Mouse (Mus musculus) cerebellum, adult 2 months (tissue): ENCODE results near the gene Gm42674. TPM values are rescaled to one million over a fixed set of nuclear protein-coding genes. Genes with fewer than 3 reads are reported as not detected.

Experiments used
- DNase-seq, 2 experiments: peaks; one replicate each; pipeline ENCODE4 v3.0.0; 2021
- H3K27ac ChIP-seq: fragments of 200-500 bp; 2 replicates; pipeline ENCODE4 v1.5.1; 2012; ENCODE audit warnings: low read length, control low read depth, inconsistent platforms; ENCODE audit not compliant: insufficient read depth
- H3K27me3 ChIP-seq: fragments of 200-500 bp; 2 replicates; pipeline ENCODE4 v1.6.1; 2012; ENCODE audit warnings: inconsistent platforms, mild to moderate bottlenecking, low read length, moderate library complexity; ENCODE audit not compliant: control insufficient read depth, insufficient read depth
- H3K4me1 ChIP-seq: fragments of 200-500 bp; 2 replicates; pipeline ENCODE4 v1.6.1; 2011; ENCODE audit warnings: low read length; ENCODE audit not compliant: control insufficient read depth, insufficient read depth
- H3K4me3 ChIP-seq: fragments of 200-500 bp; replicated peaks from 2 replicates; pipeline ENCODE3; 2011; ENCODE audit warnings: mild to moderate bottlenecking, low read depth, low read length, control low read depth; ENCODE audit not compliant: insufficient read depth
- CTCF ChIP-seq: fragments of 200-500 bp; IDR thresholded peaks from 2 replicates; pipeline ENCODE4 v1.5.1; 2011; ENCODE audit warnings: low read depth, mild to moderate bottlenecking, control low read depth, low read length, moderate library complexity, borderline replicate concordance; ENCODE audit not compliant: insufficient read depth
- POLR2A ChIP-seq: fragments of 200-500 bp; IDR thresholded peaks from 2 replicates; pipeline ENCODE4 v1.6.1; 2011; ENCODE audit warnings: low read length, control low read depth, borderline replicate concordance; ENCODE audit not compliant: insufficient read depth
- WGBS: fragments of 180-500 bp; shearing (Covaris S2); methylation state at CpG from one replicate; pipeline ENCODE4 v1.1.7; 2018; 5-methylcytosine and 5-hydroxymethylcytosine counted together
- polyA plus RNA-seq: library from polyadenylated mRNA; depleted of rRNA; stranded (reverse); fragments of >200 nt; gene quantifications from 2 replicates; pipeline ENCODE4 v1.2.3, GENCODE M21; 2012

Gene Gm42674
- polyA plus RNA-seq, 1 experiment: not detected

- no peak for TF ChIP-seq POLR2A
- TF ChIP-seq CTCF: no peak
- Histone ChIP-seq H3K27me3 (0 out of 2 replicates have a peak, but pooled peaks cover 2% of the 10 kb centered on the region), H3K4me1 (no peaks in the 10 kb centered on the region), H3K27ac (no peak overlapping the region), H3K4me3 (no peak overlapping the region)
- WGBS: 27% methylated on average over 3 of the region's 3 CpGs
- no peak for DNase-seq
These were observed 2.3 kb upstream of the Gm42674 start for GRCm38 (mm10) chr3:90599401-90599800.

GRCm38 (mm10) chr3:90600036-90600435 is 1.7 kb upstream of the Gm42674 start:
- no peak overlapping the region for H3K27ac ChIP-seq
- no peak overlapping the region for H3K4me3 ChIP-seq
- H3K27me3 ChIP-seq: 0 out of 2 replicates have a peak, but pooled peaks cover 2% of the 10 kb centered on the region
- WGBS: 87% methylated on average over 6 of the region's 6 CpGs
- TF ChIP-seq CTCF (no peak), POLR2A (no peak)
- H3K4me1 ChIP-seq: no peaks in the 10 kb centered on the region
- DNase-seq: no peak

- Histone ChIP-seq H3K4me1 (no peaks in the 10 kb centered on the region), H3K27ac (no peak overlapping the region), H3K4me3 (no peak overlapping the region), H3K27me3 (0 out of 2 replicates have a peak, but pooled peaks cover 2% of the 10 kb centered on the region)
- TF ChIP-seq CTCF (no peak), POLR2A (no peak)
- DNase-seq: no peak
- 73% methylated on average over 8 of the region's 8 CpGs for WGBS
These were observed 1.1 kb upstream of the Gm42674 start for GRCm38 (mm10) chr3:90600458-90601195.

- DNase-seq: no peak
- whole genome bisulfite sequencing: 60% methylated on average over 3 of the region's 3 CpGs
- Histone ChIP-seq H3K4me1 (no peaks in the 10 kb centered on the region), H3K27me3 (0 out of 2 replicates have a peak, but pooled peaks cover 2% of the 10 kb centered on the region), H3K4me3 (no peak within 1 kb of the TSS), H3K27ac (no peak within 1 kb of the TSS)
- no peak for TF ChIP-seq CTCF
- no peak for TF ChIP-seq POLR2A
These were observed 1.9 kb downstream of the Gm42674 start, which contains the start of gene S100a4 for GRCm38 (mm10) chr3:90603623-90604022. Gene S100a4 (plus strand): TSS chr3:90603771.

- WGBS: 7% methylated on average over 4 of the region's 4 CpGs
- Histone ChIP-seq H3K4me1 (no peaks in the 10 kb centered on the region), H3K27me3 (no peaks in the 10 kb centered on the region), H3K4me3 (no peak overlapping the region), H3K27ac (no peak overlapping the region)
- DNase-seq: no peak
- TF ChIP-seq POLR2A (no peak), CTCF (no peak)
These were observed 2.7 kb downstream of the Gm42674 start for GRCm38 (mm10) chr3:90604416-90604815.

GRCm38 (mm10) chr3:90605049-90605448 is 3.3 kb downstream of the Gm42674 start:
- Histone ChIP-seq H3K4me1 (no peaks in the 10 kb centered on the region), H3K27ac (no peak overlapping the region), H3K27me3 (no peaks in the 10 kb centered on the region), H3K4me3 (no peak overlapping the region)
- TF ChIP-seq CTCF (no peak), POLR2A (no peak)
- no peak for DNase-seq
- WGBS: 87% methylated on average over 3 of the region's 3 CpGs

- Histone ChIP-seq H3K27me3 (no peaks in the 10 kb centered on the region), H3K4me3 (no peak overlapping the region), H3K4me1 (no peaks in the 10 kb centered on the region), H3K27ac (no peak overlapping the region)
- no peak for DNase-seq
- TF ChIP-seq CTCF (no peak), POLR2A (no peak)
- 92% methylated on average over 2 of the region's 2 CpGs for WGBS
These were observed 4.0 kb downstream of the Gm42674 start for GRCm38 (mm10) chr3:90605736-90606135.

- Histone ChIP-seq H3K4me3 (no peak overlapping the region), H3K27me3 (no peaks in the 10 kb centered on the region), H3K4me1 (no peaks in the 10 kb centered on the region), H3K27ac (no peak overlapping the region)
- DNase-seq: no peak
- TF ChIP-seq CTCF: no peak
- no peak for TF ChIP-seq POLR2A
- WGBS: 95% methylated on average over 6 of the region's 6 CpGs
These were observed 4.5 kb downstream of the Gm42674 start for GRCm38 (mm10) chr3:90606185-90606584.
